Mouse (Mus musculus) liver, postnatal 0 days (tissue): Measurements from ENCODE around the gene Usp2.

Experiments used
- CTCF ChIP-seq: sonication (generic); IDR thresholded peaks from 2 replicates; pipeline ENCODE4 v1.5.1; 2016; ENCODE audit warnings: antibody characterized with exemption, low read depth
- EP300 ChIP-seq: IDR thresholded peaks from 2 replicates; pipeline ENCODE4 v1.6.1; 2016; ENCODE audit warnings: antibody characterized with exemption, low read depth, mild to moderate bottlenecking

- no peak for TF ChIP-seq EP300
- no peak for TF ChIP-seq CTCF
These were observed 25.1 kb upstream of the Usp2 start for GRCm38 (mm10) chr9:44041511-44042395.
